Mouse (Mus musculus): ENCODE measurements around the gene Lrp1.

Lrp1 gene

GRCm38 (mm10) chr10:127557397-127557796 is 63.6 kb downstream of the Lrp1 start:
- no peak for DNase-seq (ENCODE audit: low spot score in 2 of 2)

GRCm38 (mm10) chr10:127555703-127556102 is 65.2 kb downstream of the Lrp1 start:
- DNase-seq (ENCODE audit: low spot score in 2 of 2), result no peak

DNA sequence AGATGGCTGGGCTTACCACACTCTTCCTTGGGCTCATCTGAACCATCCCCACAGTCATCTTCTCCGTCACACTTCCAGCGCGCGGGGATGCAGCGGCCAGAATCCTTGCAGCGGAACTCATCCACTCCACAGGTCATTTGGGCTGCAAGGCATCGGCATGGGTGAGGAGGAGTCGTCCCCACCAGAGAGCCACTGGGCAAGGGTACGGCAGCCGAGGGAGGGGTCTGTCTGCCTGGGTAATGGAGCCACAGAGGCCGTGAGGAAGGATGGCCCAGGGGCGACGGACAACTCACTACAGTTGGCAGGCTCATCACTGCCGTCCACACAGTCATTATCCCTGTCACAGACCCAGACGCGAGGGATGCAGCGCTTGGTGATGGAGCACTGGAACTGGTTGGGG is 71.1 kb downstream of the Lrp1 start:
- no peak for DNase-seq (ENCODE audit: low spot score in 2 of 2)

DNA sequence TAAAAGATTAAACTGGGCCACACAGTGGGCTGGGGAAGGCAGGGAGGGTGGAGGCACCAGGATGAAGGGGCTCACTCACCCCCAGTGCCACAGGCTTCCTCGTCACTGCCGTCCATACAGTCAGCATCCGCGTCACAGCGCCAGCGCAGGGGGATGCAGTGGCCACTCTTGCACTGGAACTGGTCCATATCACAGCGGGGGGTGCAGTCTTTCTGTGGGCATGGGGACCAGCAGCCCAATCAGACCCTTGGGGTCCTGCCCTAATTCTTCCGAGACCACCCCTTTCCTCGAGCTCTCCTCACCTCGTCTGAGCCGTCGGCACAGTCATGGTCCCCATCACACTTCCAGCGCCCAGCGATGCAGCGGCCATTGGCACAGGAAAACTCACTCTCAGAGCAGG is 72.7 kb downstream of the Lrp1 start:
- DNase-seq (ENCODE audit: low spot score in 2 of 2), result no peak

DNA sequence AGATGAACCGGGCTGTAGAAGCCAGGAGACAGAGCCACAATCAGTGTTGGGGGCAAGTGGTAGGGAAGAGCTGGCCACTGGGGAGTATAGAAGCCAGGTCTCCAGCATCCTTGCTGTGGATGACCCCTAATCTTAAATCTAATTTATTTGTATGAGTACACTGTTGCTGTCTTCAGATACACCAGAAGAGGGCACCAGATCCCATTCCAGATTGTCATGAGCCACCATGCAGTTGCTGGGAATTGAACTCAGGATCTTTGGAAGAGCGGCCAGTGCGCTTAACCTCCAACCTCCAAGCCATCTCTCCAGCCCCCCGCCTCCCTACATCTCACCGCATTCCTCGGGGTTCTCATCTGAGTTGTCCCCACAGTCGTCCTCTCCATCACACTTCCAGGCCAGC is 74.4 kb downstream of the Lrp1 start:
- no peak for DNase-seq (ENCODE audit: low spot score in 2 of 2)

GRCm38 (mm10) chr10:127544375-127544774 is 76.6 kb downstream of the Lrp1 start:
- no peak for DNase-seq (ENCODE audit: low spot score in 2 of 2)

DNA sequence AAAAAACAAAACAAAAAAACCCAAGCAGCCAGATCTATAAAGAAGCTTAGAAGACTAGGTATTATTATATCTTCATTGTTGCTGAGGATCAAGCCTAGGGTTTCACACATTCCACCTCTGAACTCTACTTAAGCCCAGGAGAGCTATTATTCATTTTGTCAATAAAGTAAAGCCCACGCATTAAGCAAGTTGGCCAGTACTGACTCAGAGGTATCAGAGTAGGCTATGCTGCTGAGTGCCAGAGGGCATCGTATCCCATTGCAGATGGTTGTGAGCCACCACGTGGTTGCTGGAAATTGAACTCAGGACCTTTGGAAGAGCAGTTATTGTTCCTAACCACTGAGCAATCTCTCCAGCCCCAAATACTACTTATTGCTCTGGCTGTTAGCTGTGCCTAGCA is 77.0 kb downstream of the Lrp1 start:
- DNase-seq (ENCODE audit: low spot score in 2 of 2), result no peak

GRCm38 (mm10) chr10:127542720-127543119 is 78.2 kb downstream of the Lrp1 start:
- DNase-seq (ENCODE audit: low spot score in 2 of 2), result no peak

DNA sequence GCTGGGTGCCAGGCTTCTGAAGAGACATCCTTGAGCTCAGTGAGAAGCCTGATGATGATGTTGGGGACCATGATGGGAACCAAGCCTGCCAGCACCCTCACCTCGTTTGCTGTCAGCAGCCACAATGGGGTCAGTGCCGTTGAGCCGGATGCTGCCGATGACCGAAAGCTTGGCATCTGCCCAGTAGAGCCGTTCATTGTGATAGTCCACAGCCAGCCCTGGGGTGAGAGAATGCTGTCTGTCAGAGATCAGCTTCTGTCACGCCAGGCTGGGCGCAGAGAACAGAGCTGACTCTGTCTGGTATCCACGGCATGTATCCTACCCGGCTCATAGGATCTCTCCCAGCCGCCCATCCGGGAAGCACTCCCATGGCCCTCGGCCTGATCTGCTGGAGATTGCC is 78.9 kb downstream of the Lrp1 start:
- peak in 1 of 2 experiments; percentile 59 for DNase-seq (ENCODE audit: low spot score in 2 of 2)

DNA sequence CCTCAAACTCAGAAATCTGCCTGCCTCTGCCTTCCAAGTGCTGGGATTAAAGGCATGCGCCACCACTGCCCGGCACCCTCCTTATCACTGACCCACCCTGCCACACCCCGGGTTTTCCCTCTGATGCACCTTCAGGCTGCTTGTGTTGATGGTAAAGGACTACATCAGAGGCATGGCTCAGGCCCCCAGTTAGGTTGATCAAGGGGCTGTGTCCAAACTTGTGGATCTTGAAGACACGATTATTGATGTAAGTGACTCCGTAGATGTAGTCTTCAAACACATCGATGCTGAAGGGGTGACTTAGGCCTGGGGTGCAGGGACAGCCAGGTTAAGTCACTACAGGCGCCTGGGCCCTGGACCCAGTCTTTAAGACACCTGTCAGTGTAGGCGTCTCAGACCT is 79.4 kb downstream of the Lrp1 start:
- no peak for DNase-seq (ENCODE audit: low spot score in 2 of 2)

DNA sequence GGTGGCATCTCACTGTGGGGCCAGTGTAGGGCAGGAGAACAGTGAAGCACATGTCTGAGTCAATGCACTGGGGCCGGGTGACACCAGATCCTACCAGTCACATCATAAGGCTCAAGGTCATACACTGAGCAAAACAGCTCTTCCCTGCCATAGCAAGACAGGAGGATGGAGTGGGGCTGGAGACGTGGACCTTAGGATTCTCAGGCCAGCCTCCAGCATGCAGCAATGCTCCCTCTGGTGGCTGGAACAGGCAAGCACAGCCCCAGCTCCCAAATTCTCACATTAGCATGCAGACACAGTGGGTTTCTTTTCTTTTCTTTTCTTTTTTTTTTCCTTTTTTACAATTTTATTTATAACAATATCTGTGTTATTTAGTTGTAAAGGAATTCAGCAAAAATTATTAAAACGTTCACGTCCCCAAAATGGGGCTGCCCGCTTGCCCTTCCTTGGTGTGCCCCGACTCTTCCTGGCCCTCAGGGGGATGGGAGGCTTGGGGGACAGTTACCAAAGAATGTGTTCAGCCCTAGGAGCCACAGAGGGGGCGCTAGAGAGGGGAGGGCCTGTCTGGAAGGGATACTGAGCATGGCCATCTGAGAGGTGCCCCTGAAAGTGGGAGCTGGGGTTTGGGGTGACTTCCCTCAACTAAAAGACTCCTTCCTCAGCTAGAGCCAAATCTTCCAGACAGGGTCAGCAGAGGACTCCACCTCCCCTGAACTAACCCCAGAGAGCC is 82.9 kb downstream of the Lrp1 start:
- DNase-seq (ENCODE audit: low spot score in 2 of 2), result peak in 1 of 2 experiments; percentile 90

- no peak for DNase-seq (ENCODE audit: low spot score in 2 of 2)
These were observed 84.2 kb downstream of the Lrp1 start for GRCm38 (mm10) chr10:127536586-127537314.

DNA sequence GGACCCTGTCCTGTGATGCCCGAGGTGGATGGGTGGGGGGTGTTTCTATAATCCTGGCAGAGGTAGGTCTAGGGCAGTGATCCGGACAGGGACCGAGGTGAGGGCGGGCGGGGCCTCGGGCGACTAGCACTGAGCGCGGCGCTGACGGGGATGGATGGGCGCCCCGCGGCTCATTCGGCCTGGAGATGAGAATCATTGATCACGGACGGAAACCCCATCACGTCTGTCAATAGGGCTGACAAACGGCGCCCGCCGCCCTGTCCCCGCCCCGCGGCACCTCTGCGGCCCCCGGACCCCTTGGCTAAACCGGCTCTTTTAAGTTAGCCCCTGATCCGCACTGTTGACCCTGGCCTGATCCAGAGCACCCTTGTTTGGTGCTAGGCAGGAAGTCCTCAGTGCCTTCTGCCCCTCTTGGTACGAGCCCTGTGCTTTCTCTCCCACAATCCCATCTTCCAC is 86.0 kb downstream of the Lrp1 start:
- no peak for DNase-seq (ENCODE audit: low spot score in 2 of 2)

DNA sequence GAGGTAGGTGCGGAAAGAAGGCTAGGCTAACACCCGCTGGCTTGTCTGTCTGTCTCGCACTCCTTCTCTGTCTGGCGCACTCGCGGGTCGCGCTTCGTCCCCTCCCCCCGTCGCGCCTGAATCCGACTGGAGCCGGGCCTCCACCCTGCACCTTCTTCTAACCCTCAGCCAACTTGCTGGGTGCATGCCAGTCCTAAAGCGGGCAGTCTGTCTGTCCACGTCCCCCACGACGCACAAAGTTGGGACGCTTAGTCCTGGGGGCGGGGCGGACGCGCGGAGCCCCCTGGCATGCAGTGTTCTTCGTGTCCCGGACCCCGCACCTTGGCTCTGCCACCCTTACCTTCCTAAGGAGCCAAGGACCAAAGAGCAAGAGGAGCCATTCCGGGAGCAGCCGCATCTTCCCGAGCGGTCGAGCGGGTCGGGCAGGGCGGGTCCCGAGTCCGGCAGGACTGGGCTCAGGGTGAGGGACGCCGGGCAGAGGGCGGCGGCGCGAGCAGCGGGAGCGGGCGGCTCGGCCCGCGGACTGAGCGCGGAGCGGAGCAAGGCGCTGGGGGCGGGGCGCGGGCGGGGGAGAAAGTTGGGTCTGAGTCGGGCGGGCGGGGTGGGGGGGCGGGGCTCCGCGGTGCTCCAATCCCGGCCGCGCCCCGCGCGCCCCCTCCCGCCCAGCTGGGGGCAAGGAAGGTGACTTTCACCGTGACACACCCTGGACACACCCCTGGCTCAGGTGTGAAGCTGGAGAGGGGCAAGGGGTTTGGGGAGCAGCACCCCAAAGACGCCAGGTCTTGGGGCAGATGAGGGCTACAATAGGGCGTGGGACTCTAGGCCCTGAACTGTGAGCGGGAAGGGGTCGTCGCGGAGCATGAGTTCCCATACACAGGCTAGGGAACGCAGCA is 86.7 kb downstream of the Lrp1 start, which contains the start of gene Nxph4:
Nxph4 (minus strand) TSS at position 524 of the 893 bp plus-strand sequence.
- no peak for DNase-seq (ENCODE audit: low spot score in 2 of 2)

DNA sequence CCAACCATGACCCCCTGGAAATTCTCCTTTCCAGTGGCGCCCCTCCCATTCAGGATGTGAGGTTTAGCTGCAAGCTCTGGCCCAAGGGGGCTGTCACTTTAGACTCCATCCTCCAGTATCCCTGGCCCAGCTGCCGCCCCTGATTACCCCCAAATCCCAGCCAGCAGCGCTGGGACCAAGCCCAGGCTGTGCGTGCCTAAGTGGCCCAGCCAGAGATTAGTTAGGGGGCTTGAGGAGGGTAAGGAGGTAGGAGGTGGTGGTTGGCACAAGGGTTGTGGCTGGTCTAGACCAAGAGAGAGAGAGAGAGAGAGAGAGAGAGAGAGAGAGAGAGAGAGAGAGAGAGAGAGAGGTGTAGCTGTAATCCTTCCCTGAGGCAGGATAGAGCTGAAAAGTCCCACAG is 89.4 kb downstream of the Lrp1 start:
- no peak for DNase-seq (ENCODE audit: low spot score in 2 of 2)

DNA sequence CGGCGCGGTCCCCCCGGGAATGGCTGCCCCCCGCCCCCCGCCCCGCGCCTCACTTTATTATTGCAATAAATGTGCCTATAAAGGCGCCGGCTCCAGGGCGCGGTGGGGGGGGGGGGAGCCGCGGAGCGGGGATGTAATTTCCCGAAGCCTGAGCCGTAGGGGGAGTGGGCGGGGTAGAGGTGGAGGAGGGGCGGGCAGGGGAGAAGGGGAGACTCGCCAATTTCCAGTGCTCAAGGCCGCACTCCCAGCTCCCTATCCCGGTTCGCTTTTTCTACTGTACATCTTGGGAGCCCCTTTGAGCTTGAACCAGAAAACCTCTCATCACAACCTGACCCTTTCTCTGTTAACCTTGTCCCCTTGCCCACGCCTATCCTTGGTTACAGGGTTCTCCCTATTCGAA is 90.0 kb downstream of the Lrp1 start:
- no peak for DNase-seq (ENCODE audit: low spot score in 2 of 2)

DNA sequence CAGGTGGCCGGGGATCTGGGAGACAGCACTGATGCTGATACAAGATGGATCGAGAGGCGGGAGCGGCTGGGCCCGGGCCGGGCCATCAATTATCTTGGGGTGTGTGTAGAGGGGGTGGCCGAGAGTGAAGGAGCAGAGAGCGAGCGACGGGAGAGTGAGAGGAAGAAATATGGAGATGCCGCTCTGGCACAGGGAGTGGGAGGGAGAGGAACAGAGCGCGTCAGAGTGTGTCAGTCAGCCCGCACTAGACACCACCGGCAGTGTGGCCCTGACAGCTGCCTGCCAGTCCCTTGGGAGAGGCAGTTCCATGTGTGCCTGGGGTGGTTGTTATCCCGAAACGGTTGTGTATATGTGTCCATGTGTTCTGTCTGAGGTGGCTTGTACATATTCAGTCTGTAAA is 93.5 kb downstream of the Lrp1 start:
- no peak for DNase-seq (ENCODE audit: low spot score in 2 of 2)

DNA sequence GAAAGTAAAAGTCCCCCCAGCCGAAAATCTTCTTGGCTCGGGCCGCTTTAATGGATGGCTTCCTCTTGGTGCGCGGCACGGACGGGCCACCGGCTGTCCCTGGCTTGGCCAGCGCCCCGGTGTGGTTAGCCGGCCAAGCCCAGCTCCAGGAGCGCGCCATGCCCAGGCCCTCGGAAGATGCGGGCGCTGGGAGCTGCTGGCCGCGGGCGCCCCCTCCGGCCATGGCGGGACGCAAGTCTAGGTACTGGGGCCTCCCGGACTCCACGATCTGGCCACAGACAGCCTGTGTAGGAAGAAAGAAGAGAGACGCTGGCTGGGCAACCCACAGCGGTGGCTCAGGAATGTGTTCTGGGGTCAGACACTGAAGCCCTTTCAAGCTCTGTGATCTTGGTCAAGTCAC is 94.3 kb downstream of the Lrp1 start:
- DNase-seq (ENCODE audit: low spot score in 2 of 2), result no peak

- DNase-seq (ENCODE audit: low spot score in 2 of 2), result no peak
These were observed 94.9 kb downstream of the Lrp1 start for GRCm38 (mm10) chr10:127526048-127526447.

DNA sequence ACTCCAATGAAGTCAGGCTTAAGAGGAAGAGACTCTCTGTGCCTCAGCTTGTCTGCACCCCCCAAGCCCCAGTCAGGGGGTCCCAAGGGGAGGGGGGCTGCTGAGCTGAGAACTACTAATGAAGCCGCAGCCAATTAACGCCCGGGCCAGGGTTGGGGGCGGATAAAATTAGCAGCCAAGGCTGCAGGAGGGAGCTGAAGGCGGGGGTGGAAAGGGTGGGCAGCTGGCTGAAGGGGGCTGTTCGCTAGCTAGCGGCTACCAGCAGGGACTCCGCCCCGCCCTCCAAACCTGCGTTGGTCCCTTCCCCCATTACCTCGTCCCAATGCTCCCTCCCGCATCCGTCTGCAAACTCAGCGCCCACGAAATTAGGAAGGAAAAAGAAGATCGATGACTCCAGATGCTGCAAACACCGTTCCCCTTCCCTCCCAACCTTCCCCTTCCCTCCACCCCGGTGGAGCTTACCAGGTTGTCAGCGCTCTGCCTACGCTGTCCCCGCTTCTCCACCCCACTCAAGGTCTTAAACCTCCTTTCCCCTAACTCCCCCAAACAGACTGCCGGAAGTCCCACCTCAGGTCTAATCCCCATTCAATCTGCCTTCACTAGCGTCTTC is 96.2 kb downstream of the Lrp1 start:
- no peak for DNase-seq (ENCODE audit: low spot score in 2 of 2)

GRCm38 (mm10) chr10:127522088-127522581 is 98.8 kb downstream of the Lrp1 start, which contains the start of gene Shmt2:
Gene Shmt2, minus strand, starts transcription at chr10:127522444.
- DNase-seq (ENCODE audit: low spot score in 2 of 2), result peak in 1 of 2 experiments; percentile 89
